Mouse (Mus musculus) heart, embryonic 16.5 days (tissue): ENCODE results near the gene Gm40193. TPM values are rescaled to one million over a fixed set of nuclear protein-coding genes. Genes with fewer than 3 reads are reported as not detected.
"Not testable (repeated sequence)": the region's sequence is repeated elsewhere in the genome, so short reads cannot be mapped to it uniquely, and the experiment has no call there.

Source experiments
- ATAC-seq: fragments of 200-750 bp; cut with Nextera tagmentation; replicated peaks from 2 replicates; pipeline ENCODE4 v1.8.0; 2017; ENCODE audit warnings: moderate number of reproducible peaks; ENCODE audit not compliant: insufficient read depth, low FRiP score; ENCODE audit errors: extremely low read depth
- H3K27ac ChIP-seq: fragments of 300-500 bp; sonication (generic); 2 replicates; pipeline ENCODE4 v1.5.1; 2014; ENCODE audit warnings: mild to moderate bottlenecking, low read length, control low read depth, moderate library complexity
- H3K27me3 ChIP-seq: fragments of 300-500 bp; sonication (generic); 2 replicates; pipeline ENCODE4 v1.6.1; 2014; ENCODE audit warnings: low read length, mixed read lengths; ENCODE audit not compliant: control insufficient read depth, insufficient read depth
- H3K36me3 ChIP-seq: fragments of 300-500 bp; sonication (generic); 2 replicates; pipeline ENCODE4 v1.6.1; 2014; ENCODE audit not compliant: control insufficient read depth, insufficient read depth
- H3K4me1 ChIP-seq: fragments of 300-500 bp; sonication (generic); 2 replicates; pipeline ENCODE4 v1.6.1; 2014; ENCODE audit warnings: low read length, mixed read lengths; ENCODE audit not compliant: control insufficient read depth, insufficient read depth
- H3K4me2 ChIP-seq: fragments of 300-500 bp; sonication (generic); 2 replicates; pipeline ENCODE4 v1.6.1; 2014; ENCODE audit warnings: low read depth, mild to moderate bottlenecking, control low read depth, low read length
- H3K4me3 ChIP-seq: fragments of 300-500 bp; sonication (generic); 2 replicates; pipeline ENCODE4 v1.5.1; 2014; ENCODE audit warnings: mild to moderate bottlenecking, control low read depth, low read length
- H3K9ac ChIP-seq: fragments of 300-500 bp; sonication (generic); 2 replicates; pipeline ENCODE4 v1.6.1; 2014; ENCODE audit warnings: low read length, control low read depth
- H3K9me3 ChIP-seq: fragments of 300-500 bp; sonication (generic); replicated peaks from 2 replicates; pipeline ENCODE4 v1.6.1; 2016; ENCODE audit warnings: low read length; ENCODE audit not compliant: control insufficient read depth
- WGBS: fragments of 180-500 bp; shearing (Covaris S2); extraction: QIAGEN DNeasy Blood & Tissue Kit; methylation state at CpG from one replicate; pipeline ENCODE4 v1.1.7; 2014; 5-methylcytosine and 5-hydroxymethylcytosine counted together
- polyA plus RNA-seq: library from polyadenylated mRNA; unstranded; fragments of >200 nt; fragmentation: Nextera tagmentation; extraction: Ambion mirVana; gene quantifications from 2 replicates; pipeline ENCODE4 v1.2.1, GENCODE M21; 2015

Gene Gm40193
- polyA plus RNA-seq, 1 experiment from 2014 or later = not detected

DNA sequence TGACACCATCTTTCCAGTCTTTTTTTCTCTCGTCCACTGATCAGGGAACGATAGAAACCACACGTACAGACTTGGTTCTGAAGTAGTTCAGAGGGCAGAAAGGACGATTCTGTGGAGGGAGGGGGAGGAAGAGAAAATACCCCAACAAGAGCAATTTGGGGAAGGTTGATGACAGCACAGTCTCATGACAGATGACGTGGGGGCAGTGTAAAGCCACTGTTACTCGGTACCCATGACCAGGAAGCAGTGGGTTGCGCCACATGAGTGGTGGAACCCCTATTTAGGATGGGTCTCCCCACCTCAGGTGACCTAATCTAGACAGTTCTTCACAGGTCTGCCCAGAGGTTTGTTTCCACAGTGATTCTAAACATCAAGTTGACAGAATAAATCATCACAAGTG lies 4.1 kb downstream of the Gm40193 start:
- H3K4me3 ChIP-seq = no peak overlapping the region
- H3K27ac ChIP-seq = no peak overlapping the region
- no peaks in the 10 kb centered on the region for H3K9me3 ChIP-seq
- H3K4me2 ChIP-seq = no peak overlapping the region
- H3K4me1 ChIP-seq = peaks cover 8% of the 10 kb centered on the region
- H3K36me3 ChIP-seq = peaks cover 26% of the 10 kb centered on the region
- WGBS = 80% methylated on average over 7 of the region's 7 CpGs
- no peak overlapping the region for H3K9ac ChIP-seq
- H3K27me3 ChIP-seq = no peaks in the 10 kb centered on the region
- no peak for ATAC-seq

DNA sequence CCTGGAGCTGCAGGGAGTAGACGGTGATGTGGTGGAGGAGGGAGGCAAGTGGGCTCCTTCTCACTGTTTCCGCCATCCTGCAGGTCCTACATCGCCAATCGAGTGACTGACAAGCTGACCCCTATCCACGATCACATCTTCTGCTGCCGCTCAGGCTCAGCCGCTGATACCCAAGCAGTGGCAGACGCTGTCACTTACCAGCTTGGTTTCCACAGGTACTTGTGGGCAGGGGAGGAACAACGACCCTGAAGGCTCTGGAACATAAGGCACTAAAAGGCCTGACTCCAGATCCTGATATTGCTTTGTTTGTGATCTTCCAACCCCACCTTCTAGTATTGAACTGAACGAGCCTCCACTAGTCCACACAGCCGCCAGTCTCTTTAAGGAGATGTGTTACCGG lies 6.5 kb downstream of the Gm40193 start:
- Histone ChIP-seq H3K9me3 (no peaks in the 10 kb centered on the region), H3K4me2 (peak overlapping the region; percentile 68), H3K4me3 (peak overlapping the region; percentile 71; the same call in 1 of the 2 replicates), H3K9ac (no peak overlapping the region; the same call in 1 of the 2 replicates), H3K27ac (no peak overlapping the region), H3K27me3 (no peaks in the 10 kb centered on the region), H3K4me1 (peaks cover 8% of the 10 kb centered on the region), H3K36me3 (peaks cover 26% of the 10 kb centered on the region)
- no peak for ATAC-seq
- 85% methylated on average over 12 of the region's 12 CpGs for WGBS

DNA sequence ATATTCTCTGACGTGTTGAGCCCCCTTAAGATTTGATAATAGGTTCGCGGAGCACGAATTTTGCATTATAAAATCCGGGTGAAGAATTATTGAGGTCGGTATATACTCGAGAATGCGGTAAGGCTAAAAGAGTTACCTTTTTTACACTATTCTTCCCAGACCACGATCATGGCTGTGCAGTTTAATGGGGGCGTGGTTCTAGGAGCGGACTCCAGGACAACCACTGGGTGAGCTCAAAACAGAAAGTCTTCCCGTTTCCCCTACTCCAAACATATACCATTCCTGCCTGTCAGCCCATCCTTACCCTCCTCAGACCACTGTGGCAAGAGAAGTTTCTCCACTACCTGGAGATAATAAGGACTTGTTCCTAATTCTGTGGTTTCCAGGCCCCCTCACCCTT lies 7.0 kb downstream of the Gm40193 start:
- H3K9ac ChIP-seq = peak overlapping the region; percentile 76
- H3K4me3 ChIP-seq = peak overlapping the region; percentile 71
- no peak for ATAC-seq
- H3K27me3 ChIP-seq = no peaks in the 10 kb centered on the region
- peak overlapping the region; percentile 68 for H3K4me2 ChIP-seq
- 1% methylated on average over 12 of the region's 12 CpGs for WGBS
- peaks cover 26% of the 10 kb centered on the region for H3K36me3 ChIP-seq
- H3K9me3 ChIP-seq = no peaks in the 10 kb centered on the region
- H3K4me1 ChIP-seq = peaks cover 8% of the 10 kb centered on the region
- no peak overlapping the region for H3K27ac ChIP-seq

DNA sequence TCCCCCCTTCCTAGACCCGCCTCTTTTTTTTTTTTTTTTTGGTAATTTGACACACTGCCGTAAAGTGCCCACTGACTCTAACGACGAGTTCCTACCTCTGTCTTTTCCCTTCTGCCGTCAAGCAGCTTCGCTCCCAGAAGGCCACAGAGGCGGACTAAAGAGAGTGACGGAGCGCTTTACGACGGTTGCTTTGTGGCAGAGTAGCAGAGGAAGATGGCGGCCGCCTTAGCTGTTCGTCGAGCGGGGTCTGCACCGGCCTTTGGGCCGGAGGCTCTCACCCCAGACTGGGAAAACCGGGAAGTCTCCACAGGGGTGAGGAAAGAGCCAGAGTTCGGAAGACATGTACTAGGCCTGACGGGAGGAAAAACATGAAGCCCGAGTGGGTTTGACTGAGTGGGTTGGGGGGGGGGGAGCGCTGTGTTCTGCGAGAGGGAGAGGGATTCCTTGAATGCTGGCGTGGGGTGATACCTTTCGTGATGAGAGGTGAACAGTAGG lies 7.5 kb downstream of the Gm40193 start, which contains the start of gene Psmb6:
TSS of gene Psmb6 (plus strand) at position 184 of the 495 bp plus-strand sequence.
- Histone ChIP-seq H3K27me3 (no peaks in the 10 kb centered on the region), H3K4me3 (peak within 1 kb of the TSS; percentile 71), H3K27ac (0 out of 2 replicates have a peak within 1 kb of the TSS, but pooled peaks have one; percentile 30), H3K4me2 (peak within 1 kb of the TSS; percentile 68), H3K4me1 (peaks cover 8% of the 10 kb centered on the region), H3K9me3 (no peaks in the 10 kb centered on the region), H3K9ac (peak within 1 kb of the TSS; percentile 76), H3K36me3 (peaks cover 26% of the 10 kb centered on the region)
- peak; percentile 94 for ATAC-seq
- 0% methylated on average over 24 of the region's 26 CpGs for WGBS

- no peak overlapping the region for H3K27ac ChIP-seq
- peaks cover 26% of the 10 kb centered on the region for H3K36me3 ChIP-seq
- no peaks in the 10 kb centered on the region for H3K9me3 ChIP-seq
- peak overlapping the region; percentile 51; the same call in 1 of the 2 replicates for H3K9ac ChIP-seq
- H3K4me1 ChIP-seq = peaks cover 12% of the 10 kb centered on the region
- peak overlapping the region; percentile 62 for H3K4me2 ChIP-seq
- no peaks in the 10 kb centered on the region for H3K27me3 ChIP-seq
- WGBS = 5% methylated on average over 8 of the region's 8 CpGs
- ATAC-seq = peak; percentile 11; the same call in 1 of the 2 replicates
- H3K4me3 ChIP-seq = peak overlapping the region; percentile 71
Measured at GRCm38 (mm10) chr11:70524782-70525181, 8.0 kb downstream of the Gm40193 start.

GRCm38 (mm10) chr11:70523306-70523989 lies 9.3 kb downstream of the Gm40193 start:
- H3K9ac ChIP-seq, ATAC-seq, H3K27me3 ChIP-seq, H3K4me2 ChIP-seq, H3K9me3 ChIP-seq, H3K4me3 ChIP-seq, H3K27ac ChIP-seq: not testable (repeated sequence)
- Histone ChIP-seq H3K36me3 (peaks cover 22% of the 10 kb centered on the region), H3K4me1 (peaks cover 12% of the 10 kb centered on the region)
- 89% methylated on average over 8 of the region's 8 CpGs for WGBS

DNA sequence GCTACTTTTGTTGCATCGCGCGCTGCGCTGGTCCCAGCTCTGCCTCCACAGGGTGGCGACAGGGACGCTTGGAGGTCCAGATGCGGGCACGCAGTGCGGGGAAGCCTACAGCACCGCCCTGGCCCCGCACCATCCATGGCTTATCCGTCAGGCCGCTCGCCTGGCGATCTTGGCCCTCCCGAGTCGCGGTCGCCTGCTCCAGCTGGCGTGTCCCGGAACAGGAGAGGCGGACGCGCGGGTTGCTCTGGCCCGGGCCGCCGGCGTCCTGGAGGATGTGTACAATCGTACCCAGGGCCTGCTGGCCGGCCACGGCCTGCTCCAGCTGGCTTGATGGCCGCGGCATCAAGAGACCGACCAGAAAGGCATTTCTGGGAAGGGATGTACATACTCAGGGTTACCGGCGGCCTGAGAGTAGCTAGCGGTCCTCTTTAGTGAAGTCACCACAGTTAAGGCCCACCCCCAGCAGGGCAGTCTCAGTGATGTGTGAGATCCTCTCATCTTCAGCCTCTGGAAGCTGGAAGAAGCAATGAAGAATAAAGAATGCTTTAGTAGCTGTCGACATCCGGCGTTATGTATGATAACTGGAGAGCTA lies 12.5 kb downstream of the Gm40193 start:
- Histone ChIP-seq H3K4me1 (peaks cover 6% of the 10 kb centered on the region; the same call in 1 of the 2 replicates), H3K4me2 (peak overlapping the region; percentile 70), H3K9me3 (no peaks in the 10 kb centered on the region), H3K9ac (peak overlapping the region; percentile 68), H3K4me3 (peak overlapping the region; percentile 42), H3K27ac (peak overlapping the region; percentile 61), H3K27me3 (no peaks in the 10 kb centered on the region), H3K36me3 (no peaks in the 10 kb centered on the region)
- peak; percentile 30 for ATAC-seq
- WGBS = 9% methylated on average over 41 of the region's 41 CpGs

DNA sequence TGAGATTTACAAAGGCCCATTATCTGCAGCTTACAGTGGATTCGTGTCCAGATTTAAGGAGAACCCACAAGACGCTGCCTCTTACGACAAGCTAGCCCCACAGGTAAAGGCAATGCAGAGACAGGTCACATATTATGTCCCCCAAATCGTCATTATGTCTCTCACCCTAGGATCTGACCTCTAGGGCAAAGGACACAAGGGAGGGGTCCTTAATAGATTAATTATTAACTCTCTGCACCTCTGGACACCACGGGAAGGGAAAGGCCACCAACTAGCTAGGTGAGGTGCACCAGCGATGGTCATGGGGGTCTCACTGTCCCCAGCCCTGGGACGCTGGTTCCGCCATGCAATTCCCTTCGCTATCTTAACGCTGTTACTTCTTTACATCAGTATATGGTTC lies 13.8 kb downstream of the Gm40193 start, which contains the start of gene Gltpd2:
TSS of gene Gltpd2 (plus strand) at position 274 of the 400 bp plus-strand sequence.
- Histone ChIP-seq H3K4me2 (peak within 1 kb of the TSS; percentile 70), H3K9me3 (no peaks in the 10 kb centered on the region), H3K9ac (peak within 1 kb of the TSS; percentile 68), H3K27ac (peak within 1 kb of the TSS; percentile 61), H3K4me1 (peaks cover 4% of the 10 kb centered on the region; the same call in 1 of the 2 replicates), H3K4me3 (peak within 1 kb of the TSS; percentile 42), H3K27me3 (no peaks in the 10 kb centered on the region), H3K36me3 (no peaks in the 10 kb centered on the region)
- 88% methylated on average over 10 of the region's 10 CpGs for WGBS
- ATAC-seq = no peak

DNA sequence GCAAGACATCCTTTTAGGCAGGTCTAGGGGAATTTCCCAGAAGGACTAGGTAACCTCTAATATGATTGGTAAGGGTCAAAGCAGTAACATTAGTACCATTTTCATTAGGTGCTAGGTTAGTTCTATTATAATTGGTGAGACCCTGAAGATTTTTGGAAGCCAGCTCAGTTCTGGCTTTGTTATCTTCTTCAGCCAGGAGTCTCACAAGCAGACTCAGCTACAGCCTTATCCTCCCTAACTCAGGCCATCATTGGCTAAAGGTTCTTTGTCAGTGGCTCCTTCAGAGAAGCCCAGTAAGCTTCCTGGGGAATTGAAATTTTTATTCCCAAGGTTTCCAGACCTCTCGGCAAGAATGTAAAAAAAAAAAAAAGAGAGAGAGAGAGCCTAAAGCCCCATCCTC lies 14.3 kb downstream of the Gm40193 start:
- Histone ChIP-seq H3K9me3 (no peaks in the 10 kb centered on the region), H3K27ac (no peak overlapping the region), H3K36me3 (no peaks in the 10 kb centered on the region), H3K4me2 (no peak overlapping the region), H3K4me3 (no peak overlapping the region), H3K4me1 (peaks cover 4% of the 10 kb centered on the region; the same call in 1 of the 2 replicates), H3K27me3 (no peaks in the 10 kb centered on the region), H3K9ac (no peak overlapping the region)
- WGBS = 74% methylated on average over 1 of the region's 1 CpGs
- ATAC-seq = no peak
